Mouse (Mus musculus): ENCODE measurements at regions not wholly inside any gene's neighbourhood (a gene's known extent, or its start where the extent isn't known, plus 50 kb on each side); places are given as distances from the start of the nearest gene placed in this dataset.
"Not testable (repeated sequence)": the region's sequence is repeated elsewhere in the genome, so short reads cannot be mapped to it uniquely, and the experiment has no call there.

GRCm38 (mm10) chr14:71564816-71565215, 926.8 kb downstream of the Gm9195 start:
- no peak overlapping the region for H3K9ac ChIP-seq (ENCODE audit: low read depth, low read length)
- DNase-seq (ENCODE audit: low spot score) (no peak), ATAC-seq (replicated peaks; ENCODE audit: low FRiP score) (no peak)
- H3K27ac ChIP-seq (ENCODE audit: low read depth, low read length): no peak overlapping the region
- no peak overlapping the region for H3K4me3 ChIP-seq (ENCODE audit: low read depth, low read length)
- H3K36me3 ChIP-seq (ENCODE audit: control insufficient read depth, insufficient read depth, low read length): no peaks in the 10 kb centered on the region
- WGBS: 70% methylated on average over 3 of the region's 3 CpGs
- no peaks in the 10 kb centered on the region for H3K4me1 ChIP-seq (replicated peaks; ENCODE audit: control insufficient read depth, insufficient read depth, low read length)
- no peaks in the 10 kb centered on the region for H3K9me3 ChIP-seq (ENCODE audit: control insufficient read depth, low read length)
- no peaks in the 10 kb centered on the region for H3K27me3 ChIP-seq (replicated peaks; ENCODE audit: control insufficient read depth, insufficient read depth, low read length)
- no peak overlapping the region for H3K4me2 ChIP-seq

GRCm38 (mm10) chr14:71561906-71562305, 929.7 kb downstream of the Gm9195 start:
- H3K36me3 ChIP-seq (ENCODE audit: control insufficient read depth, insufficient read depth, low read length): no peaks in the 10 kb centered on the region
- no peak overlapping the region for H3K4me3 ChIP-seq (ENCODE audit: low read depth, low read length)
- no peak overlapping the region for H3K9ac ChIP-seq (ENCODE audit: low read depth, low read length)
- H3K27me3 ChIP-seq (replicated peaks; ENCODE audit: control insufficient read depth, insufficient read depth, low read length): no peaks in the 10 kb centered on the region
- no peaks in the 10 kb centered on the region for H3K9me3 ChIP-seq (ENCODE audit: control insufficient read depth, low read length)
- H3K4me2 ChIP-seq: no peak overlapping the region
- H3K4me1 ChIP-seq (replicated peaks; ENCODE audit: control insufficient read depth, insufficient read depth, low read length): no peaks in the 10 kb centered on the region
- H3K27ac ChIP-seq (ENCODE audit: low read depth, low read length): no peak overlapping the region
- 78% methylated on average over 4 of the region's 4 CpGs for WGBS
- DNase-seq (ENCODE audit: low spot score): no peak
- no peak for ATAC-seq (replicated peaks; ENCODE audit: low FRiP score)

- H3K9me3 ChIP-seq (ENCODE audit: control insufficient read depth, low read length); H3K4me1 ChIP-seq (replicated peaks; ENCODE audit: control insufficient read depth, insufficient read depth, low read length); DNase-seq (ENCODE audit: low spot score); H3K27ac ChIP-seq (ENCODE audit: low read depth, low read length); H3K27me3 ChIP-seq (replicated peaks; ENCODE audit: control insufficient read depth, insufficient read depth, low read length); H3K4me3 ChIP-seq (ENCODE audit: low read depth, low read length); H3K9ac ChIP-seq (ENCODE audit: low read depth, low read length); ATAC-seq (replicated peaks; ENCODE audit: low FRiP score); H3K36me3 ChIP-seq (ENCODE audit: control insufficient read depth, insufficient read depth, low read length); H3K4me2 ChIP-seq: not testable (repeated sequence)
- WGBS: 89% methylated on average over 2 of the region's 3 CpGs
Measured at GRCm38 (mm10) chr14:71554324-71554723, 937.3 kb downstream of the Gm9195 start.

GRCm38 (mm10) chr14:71543580-71543979, 943.9 kb upstream of the Fam160b2 start:
- no peak overlapping the region for H3K9ac ChIP-seq (ENCODE audit: low read depth, low read length)
- WGBS: 82% methylated on average over 3 of the region's 3 CpGs

GRCm38 (mm10) chr14:71532074-71532659, 932.5 kb upstream of the Fam160b2 start:
- Histone ChIP-seq H3K9me3 (ENCODE audit: control insufficient read depth, low read length) (no peaks in the 10 kb centered on the region), H3K9ac (ENCODE audit: low read depth, low read length) (no peak overlapping the region), H3K27ac (ENCODE audit: low read depth, low read length) (no peak overlapping the region), H3K4me2 (no peak overlapping the region), H3K4me3 (ENCODE audit: low read depth, low read length) (no peak overlapping the region), H3K4me1 (replicated peaks; ENCODE audit: control insufficient read depth, insufficient read depth, low read length) (no peaks in the 10 kb centered on the region), H3K27me3 (replicated peaks; ENCODE audit: control insufficient read depth, insufficient read depth, low read length) (no peaks in the 10 kb centered on the region), H3K36me3 (ENCODE audit: control insufficient read depth, insufficient read depth, low read length) (no peaks in the 10 kb centered on the region)
- no peak for ATAC-seq (replicated peaks; ENCODE audit: low FRiP score)
- WGBS: 39% methylated on average over 11 of the region's 11 CpGs
- DNase-seq (ENCODE audit: low spot score): no peak

More at GRCm38 (mm10) chr14:71543580-71543979, 943.9 kb upstream of the Fam160b2 start:
- H3K9me3 ChIP-seq (ENCODE audit: control insufficient read depth, low read length): no peaks in the 10 kb centered on the region
- no peak overlapping the region for H3K4me3 ChIP-seq (ENCODE audit: low read depth, low read length)
- no peak overlapping the region for H3K27ac ChIP-seq (ENCODE audit: low read depth, low read length)
- no peak for ATAC-seq (replicated peaks; ENCODE audit: low FRiP score)
- H3K4me1 ChIP-seq (replicated peaks; ENCODE audit: control insufficient read depth, insufficient read depth, low read length): no peaks in the 10 kb centered on the region
- H3K36me3 ChIP-seq (ENCODE audit: control insufficient read depth, insufficient read depth, low read length): no peaks in the 10 kb centered on the region
- no peak for DNase-seq (ENCODE audit: low spot score)
- no peak overlapping the region for H3K4me2 ChIP-seq
- no peaks in the 10 kb centered on the region for H3K27me3 ChIP-seq (replicated peaks; ENCODE audit: control insufficient read depth, insufficient read depth, low read length)

GRCm38 (mm10) chr14:71531298-71531697, 931.7 kb upstream of the Fam160b2 start:
- DNase-seq (ENCODE audit: low spot score) (no peak), ATAC-seq (replicated peaks; ENCODE audit: low FRiP score) (no peak)
- no peak overlapping the region for H3K4me3 ChIP-seq (ENCODE audit: low read depth, low read length)

GRCm38 (mm10) chr14:71530421-71530820, 930.8 kb upstream of the Fam160b2 start:
- Histone ChIP-seq H3K4me2 (no peak overlapping the region), H3K27me3 (replicated peaks; ENCODE audit: control insufficient read depth, insufficient read depth, low read length) (no peaks in the 10 kb centered on the region), H3K27ac (ENCODE audit: low read depth, low read length) (no peak overlapping the region), H3K4me1 (replicated peaks; ENCODE audit: control insufficient read depth, insufficient read depth, low read length) (no peaks in the 10 kb centered on the region), H3K9ac (ENCODE audit: low read depth, low read length) (no peak overlapping the region), H3K4me3 (ENCODE audit: low read depth, low read length) (no peak overlapping the region), H3K36me3 (ENCODE audit: control insufficient read depth, insufficient read depth, low read length) (no peaks in the 10 kb centered on the region), H3K9me3 (ENCODE audit: control insufficient read depth, low read length) (no peaks in the 10 kb centered on the region)
- 70% methylated on average over 6 of the region's 6 CpGs for WGBS
- no peak for ATAC-seq (replicated peaks; ENCODE audit: low FRiP score)
- DNase-seq (ENCODE audit: low spot score): no peak

More at GRCm38 (mm10) chr14:71531298-71531697, 931.7 kb upstream of the Fam160b2 start:
- Histone ChIP-seq H3K9me3 (ENCODE audit: control insufficient read depth, low read length) (no peaks in the 10 kb centered on the region), H3K4me2 (no peak overlapping the region), H3K27me3 (replicated peaks; ENCODE audit: control insufficient read depth, insufficient read depth, low read length) (no peaks in the 10 kb centered on the region), H3K27ac (ENCODE audit: low read depth, low read length) (no peak overlapping the region), H3K9ac (ENCODE audit: low read depth, low read length) (no peak overlapping the region), H3K4me1 (replicated peaks; ENCODE audit: control insufficient read depth, insufficient read depth, low read length) (no peaks in the 10 kb centered on the region), H3K36me3 (ENCODE audit: control insufficient read depth, insufficient read depth, low read length) (no peaks in the 10 kb centered on the region)
- 49% methylated on average over 2 of the region's 2 CpGs for WGBS

- DNase-seq (ENCODE audit: low spot score) (no peak), ATAC-seq (replicated peaks; ENCODE audit: low FRiP score) (no peak)
- WGBS: 61% methylated on average over 2 of the region's 2 CpGs
- Histone ChIP-seq H3K4me1 (replicated peaks; ENCODE audit: control insufficient read depth, insufficient read depth, low read length) (no peaks in the 10 kb centered on the region), H3K27me3 (replicated peaks; ENCODE audit: control insufficient read depth, insufficient read depth, low read length) (no peaks in the 10 kb centered on the region), H3K36me3 (ENCODE audit: control insufficient read depth, insufficient read depth, low read length) (no peaks in the 10 kb centered on the region), H3K4me2 (no peak overlapping the region), H3K4me3 (ENCODE audit: low read depth, low read length) (no peak overlapping the region), H3K9ac (ENCODE audit: low read depth, low read length) (no peak overlapping the region), H3K9me3 (ENCODE audit: control insufficient read depth, low read length) (no peaks in the 10 kb centered on the region), H3K27ac (ENCODE audit: low read depth, low read length) (no peak overlapping the region)
Measured at GRCm38 (mm10) chr14:71518541-71518940, 918.9 kb upstream of the Fam160b2 start.

- DNase-seq (ENCODE audit: low spot score): no peak
- Histone ChIP-seq H3K4me2 (no peak overlapping the region), H3K36me3 (ENCODE audit: control insufficient read depth, insufficient read depth, low read length) (no peaks in the 10 kb centered on the region), H3K9me3 (ENCODE audit: control insufficient read depth, low read length) (no peaks in the 10 kb centered on the region), H3K4me3 (ENCODE audit: low read depth, low read length) (no peak overlapping the region), H3K27me3 (replicated peaks; ENCODE audit: control insufficient read depth, insufficient read depth, low read length) (no peaks in the 10 kb centered on the region), H3K27ac (ENCODE audit: low read depth, low read length) (no peak overlapping the region), H3K4me1 (replicated peaks; ENCODE audit: control insufficient read depth, insufficient read depth, low read length) (no peaks in the 10 kb centered on the region), H3K9ac (ENCODE audit: low read depth, low read length) (no peak overlapping the region)
- WGBS: 47% methylated on average over 1 of the region's 1 CpGs
- no peak for ATAC-seq (replicated peaks; ENCODE audit: low FRiP score)
Measured at GRCm38 (mm10) chr14:71500851-71501250, 901.2 kb upstream of the Fam160b2 start.

Measured in liver, embryonic 11.5 days (tissue).